Mouse (Mus musculus) hindbrain, postnatal 0 days (tissue): ENCODE measurements at regions not wholly inside any gene's neighbourhood (a gene's known extent, or its start where the extent isn't known, plus 50 kb on each side); places are given as distances from the start of the nearest gene placed in this dataset.
"Not testable (repeated sequence)": the region's sequence is repeated elsewhere in the genome, so short reads cannot be mapped to it uniquely, and the experiment has no call there.

Source experiments
- ATAC-seq: fragments of 200-750 bp; cut with Nextera tagmentation; 2 replicates; pipeline ENCODE4 v1.8.0; 2017; ENCODE audit warnings: mild to moderate bottlenecking, moderate TSS enrichment, moderate library complexity
- DNase-seq: peaks from one replicate; pipeline ENCODE4 v3.0.0-alpha.2; 2015; ENCODE audit warnings: low spot score
- H3K27ac ChIP-seq: fragments of 300-500 bp; sonication (generic); 2 replicates; pipeline ENCODE4 v1.5.1; 2014; ENCODE audit warnings: mild to moderate bottlenecking
- H3K27me3 ChIP-seq: fragments of 300-500 bp; sonication (generic); 2 replicates; pipeline ENCODE4 v1.6.1; 2014; ENCODE audit warnings: low read length, mixed read lengths; ENCODE audit not compliant: insufficient read depth
- H3K36me3 ChIP-seq: fragments of 300-500 bp; sonication (generic); 2 replicates; pipeline ENCODE4 v1.6.1; 2014; ENCODE audit warnings: low read length, mixed read lengths; ENCODE audit not compliant: insufficient read depth
- H3K4me1 ChIP-seq: fragments of 300-500 bp; sonication (generic); 2 replicates; pipeline ENCODE4 v1.6.1; 2014; ENCODE audit warnings: antibody characterized with exemption, low read length, mixed read lengths; ENCODE audit not compliant: insufficient read depth
- H3K4me2 ChIP-seq: fragments of 300-500 bp; sonication (generic); 2 replicates; pipeline ENCODE4 v1.6.1; 2014; ENCODE audit warnings: low read depth, mild to moderate bottlenecking, low read length, moderate library complexity, mixed read lengths
- H3K4me3 ChIP-seq: fragments of 300-500 bp; sonication (generic); 2 replicates; pipeline ENCODE4 v1.5.1; 2014; ENCODE audit warnings: low read length
- H3K9ac ChIP-seq: fragments of 300-500 bp; sonication (generic); replicated peaks from 2 replicates; pipeline ENCODE4 v1.6.1; 2014; ENCODE audit warnings: mild to moderate bottlenecking, low read length, moderate library complexity, mixed read lengths
- H3K9me3 ChIP-seq: fragments of 300-500 bp; sonication (generic); 2 replicates; pipeline ENCODE4 v1.6.1; 2016; ENCODE audit warnings: low read length, mixed read lengths
- CTCF ChIP-seq: IDR thresholded peaks from 2 replicates; pipeline ENCODE4 v1.5.1; 2016; ENCODE audit warnings: antibody characterized with exemption, control low read depth, low read depth
- WGBS: fragments of 180-500 bp; shearing (Covaris S2); extraction: QIAGEN DNeasy Blood & Tissue Kit; methylation state at CpG from one replicate; pipeline ENCODE4 v1.1.7; 2014; 5-methylcytosine and 5-hydroxymethylcytosine counted together

GRCm38 (mm10) chr13:3360503-3361490 lies 177.1 kb upstream of the Gdi2 start:
- ATAC-seq, result peak; percentile 86
- Histone ChIP-seq H3K9me3 (no peaks in the 10 kb centered on the region), H3K27ac (no peak overlapping the region), H3K4me2 (peak overlapping the region; percentile 94), H3K36me3 (no peaks in the 10 kb centered on the region), H3K4me1 (peaks cover 5% of the 10 kb centered on the region; the same call in 1 of the 2 replicates), H3K4me3 (peak overlapping the region; percentile 56), H3K27me3 (peaks cover 23% of the 10 kb centered on the region), H3K9ac (no peak overlapping the region; the same call in 1 of the 2 replicates)
- WGBS, result 1% methylated on average over 81 of the region's 82 CpGs
- TF ChIP-seq CTCF, result peak; percentile 82
- DNase-seq, result peak; percentile 68

- DNase-seq (no peak), ATAC-seq (no peak)
Observed at GRCm38 (mm10) chr13:3372701-3373100, 165.2 kb upstream of the Gdi2 start.

GRCm38 (mm10) chr13:3373522-3374220 lies 164.2 kb upstream of the Gdi2 start:
- H3K27ac ChIP-seq, H3K4me2 ChIP-seq, ATAC-seq, H3K9ac ChIP-seq, H3K4me3 ChIP-seq, H3K4me1 ChIP-seq, H3K27me3 ChIP-seq, H3K36me3 ChIP-seq, H3K9me3 ChIP-seq: not testable (repeated sequence)
- WGBS, result 50% methylated on average over 3 of the region's 3 CpGs
- peak; percentile 52 for DNase-seq

More at GRCm38 (mm10) chr13:3372701-3373100, 165.2 kb upstream of the Gdi2 start:
- no peak overlapping the region for H3K4me3 ChIP-seq
- H3K9ac ChIP-seq, result no peak overlapping the region
- H3K4me1 ChIP-seq, result no peaks in the 10 kb centered on the region
- H3K27ac ChIP-seq, result no peak overlapping the region
- H3K36me3 ChIP-seq, result no peaks in the 10 kb centered on the region
- TF ChIP-seq CTCF, result no peak
- no peaks in the 10 kb centered on the region for H3K9me3 ChIP-seq
- WGBS, result 74% methylated on average over 6 of the region's 6 CpGs
- no peak overlapping the region for H3K4me2 ChIP-seq
- no peaks in the 10 kb centered on the region for H3K27me3 ChIP-seq

- Histone ChIP-seq H3K36me3 (no peaks in the 10 kb centered on the region), H3K4me3 (no peak overlapping the region), H3K4me2 (no peak overlapping the region), H3K4me1 (no peaks in the 10 kb centered on the region), H3K9me3 (no peaks in the 10 kb centered on the region), H3K27me3 (no peaks in the 10 kb centered on the region), H3K9ac (no peak overlapping the region), H3K27ac (no peak overlapping the region)
- DNase-seq, result no peak
- WGBS, result 95% methylated on average over 7 of the region's 7 CpGs
- ATAC-seq, result no peak
- no peak for TF ChIP-seq CTCF
Observed at GRCm38 (mm10) chr13:3374796-3375195, 163.1 kb upstream of the Gdi2 start.

- not testable (repeated sequence) for H3K4me3 ChIP-seq, H3K9me3 ChIP-seq, ATAC-seq, H3K27me3 ChIP-seq, H3K9ac ChIP-seq, DNase-seq, H3K36me3 ChIP-seq, H3K4me1 ChIP-seq, H3K27ac ChIP-seq, H3K4me2 ChIP-seq
- 54% methylated on average over 3 of the region's 3 CpGs for WGBS
Observed at GRCm38 (mm10) chr13:3377801-3378200, 160.1 kb upstream of the Gdi2 start.

- not testable (repeated sequence) for H3K4me1 ChIP-seq, ATAC-seq, DNase-seq, H3K9ac ChIP-seq, H3K4me2 ChIP-seq, H3K36me3 ChIP-seq, H3K27me3 ChIP-seq, H3K27ac ChIP-seq, H3K9me3 ChIP-seq, H3K4me3 ChIP-seq
- 88% methylated on average over 2 of the region's 2 CpGs for WGBS
Observed at GRCm38 (mm10) chr13:3405783-3406182, 132.1 kb upstream of the Gdi2 start.
